Mouse (Mus musculus): ENCODE results near the gene Sel1l.

Sel1l gene

GRCm38 (mm10) chr12:91791822-91792221 is 57.1 kb downstream of the Sel1l start:
- in situ Hi-C loops (cut with MboI; ENCODE audit: low pct_unique_long_range_greater_than_20kb in 1 of 2, low sequenced_read_pairs in 2 of 2, unreplicated experiment in 1 of 2): loop anchor here (10.0 to 25.0 kb wide), 3 partner anchors 147 to 380 kb away; no protein-coding TSS in a partner anchor

DNA sequence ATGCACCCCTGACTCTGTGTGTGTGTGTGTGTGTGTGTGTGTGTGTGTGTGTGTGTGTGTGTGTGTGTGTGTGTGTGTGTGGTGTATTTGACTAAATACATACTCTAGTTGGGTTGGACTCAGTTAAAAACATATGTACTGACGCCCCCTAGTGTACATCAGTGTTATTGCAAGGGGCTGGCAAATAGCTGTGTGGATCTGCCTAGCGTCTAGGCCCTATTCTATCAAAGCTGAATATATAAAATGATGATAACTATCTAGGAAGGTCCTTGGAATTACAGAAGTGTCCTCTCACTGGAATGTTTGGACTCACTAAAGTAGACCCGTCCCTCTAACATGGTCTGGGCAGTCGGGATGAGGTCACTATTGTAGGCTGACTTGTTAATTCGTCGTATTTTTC is 59.2 kb downstream of the Sel1l start:
- in situ Hi-C loops (cut with MboI; ENCODE audit: low pct_unique_long_range_greater_than_20kb in 1 of 2, low sequenced_read_pairs in 2 of 2, unreplicated experiment in 1 of 2): loop anchor here (10.0 to 25.0 kb wide), 3 partner anchors 145 to 378 kb away; no protein-coding TSS in a partner anchor

DNA sequence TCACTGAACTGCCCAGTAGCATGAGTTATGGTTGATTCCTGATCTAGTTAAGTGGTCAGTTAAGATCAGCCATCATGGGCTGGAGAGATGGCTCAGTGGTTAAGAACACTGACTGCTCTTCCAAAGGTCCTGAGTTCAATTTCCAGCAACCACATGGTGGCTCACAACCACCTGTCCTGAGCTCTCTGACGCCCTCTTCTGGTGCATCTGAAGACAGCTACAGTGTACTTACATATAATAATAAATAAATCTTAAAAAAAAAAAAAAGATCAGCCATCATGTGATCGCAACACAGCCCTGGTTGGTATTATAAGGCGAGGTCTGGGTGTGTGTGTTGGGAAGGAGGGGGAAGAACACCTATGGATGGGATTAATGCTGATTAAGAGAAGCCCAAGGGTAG is 60.5 kb downstream of the Sel1l start:
- in situ Hi-C loops (cut with MboI; ENCODE audit: low pct_unique_long_range_greater_than_20kb in 1 of 2, low sequenced_read_pairs in 2 of 2, unreplicated experiment in 1 of 2): loop anchor here (10.0 to 25.0 kb wide), 2 partner anchors 144 to 376 kb away; no protein-coding TSS in a partner anchor

DNA sequence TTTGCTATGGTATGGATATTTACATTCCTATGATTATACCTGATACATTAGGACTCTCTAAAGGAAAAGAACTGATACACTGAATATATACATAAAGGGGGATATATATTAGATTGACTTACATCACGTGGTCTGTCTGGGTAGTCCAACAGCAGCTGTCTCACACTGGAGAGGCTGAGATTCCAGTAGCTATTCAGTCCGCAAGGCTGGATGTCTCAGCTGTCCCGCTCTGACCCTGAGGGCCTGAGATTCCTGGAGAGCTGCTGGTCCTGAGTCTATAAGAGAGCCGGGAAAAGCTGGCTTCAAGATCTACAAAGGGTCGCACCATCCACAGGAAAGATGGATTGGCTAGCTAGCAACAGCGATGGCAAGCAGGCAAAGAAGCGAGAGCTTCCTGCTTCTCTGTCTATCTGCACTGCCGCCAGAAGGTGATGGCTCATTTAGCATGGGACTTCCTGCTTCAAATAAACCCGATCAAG is 61.0 kb downstream of the Sel1l start, which contains the start of gene Ston2:
Gene Ston2, minus strand, starts transcription at position 429 of the 479 bp plus-strand sequence.
- in situ Hi-C loops (cut with MboI; ENCODE audit: low pct_unique_long_range_greater_than_20kb in 1 of 2, low sequenced_read_pairs in 2 of 2, unreplicated experiment in 1 of 2): loop anchor here (10.0 to 25.0 kb wide), 2 partner anchors 143 to 376 kb away; no protein-coding TSS in a partner anchor

DNA sequence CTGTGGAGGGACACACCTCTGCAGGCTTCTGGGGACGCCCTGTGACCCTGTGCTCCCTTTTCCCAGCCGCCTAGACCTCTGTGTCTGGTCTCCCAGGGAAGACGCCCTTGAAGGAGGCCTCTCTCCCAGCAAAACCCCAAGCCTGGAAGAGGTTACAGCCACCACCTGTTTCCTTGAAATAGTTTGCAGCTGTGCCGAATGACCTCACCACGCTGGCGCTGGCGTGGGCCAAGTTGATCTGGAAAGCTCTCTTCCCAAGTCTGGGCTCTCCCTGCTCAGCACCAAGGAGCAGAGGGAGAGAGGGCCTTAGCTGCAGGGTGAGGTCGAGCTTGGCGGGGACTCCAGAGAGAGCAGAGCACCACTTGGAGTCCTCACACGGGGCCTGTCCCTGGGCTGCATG is 62.6 kb downstream of the Sel1l start:
- in situ Hi-C loops (cut with MboI; ENCODE audit: low pct_unique_long_range_greater_than_20kb in 1 of 2, low sequenced_read_pairs in 2 of 2, unreplicated experiment in 1 of 2): loop anchor here (10.0 to 25.0 kb wide), 2 partner anchors 142 to 374 kb away; no protein-coding TSS in a partner anchor

GRCm38 (mm10) chr12:91781432-91781831 is 67.5 kb downstream of the Sel1l start:
- in situ Hi-C loops (cut with MboI; ENCODE audit: low pct_unique_long_range_greater_than_20kb in 1 of 2, low sequenced_read_pairs in 2 of 2, unreplicated experiment in 1 of 2): loop anchor here (10.0 to 25.0 kb wide), 2 partner anchors 137 to 369 kb away; no protein-coding TSS in a partner anchor

DNA sequence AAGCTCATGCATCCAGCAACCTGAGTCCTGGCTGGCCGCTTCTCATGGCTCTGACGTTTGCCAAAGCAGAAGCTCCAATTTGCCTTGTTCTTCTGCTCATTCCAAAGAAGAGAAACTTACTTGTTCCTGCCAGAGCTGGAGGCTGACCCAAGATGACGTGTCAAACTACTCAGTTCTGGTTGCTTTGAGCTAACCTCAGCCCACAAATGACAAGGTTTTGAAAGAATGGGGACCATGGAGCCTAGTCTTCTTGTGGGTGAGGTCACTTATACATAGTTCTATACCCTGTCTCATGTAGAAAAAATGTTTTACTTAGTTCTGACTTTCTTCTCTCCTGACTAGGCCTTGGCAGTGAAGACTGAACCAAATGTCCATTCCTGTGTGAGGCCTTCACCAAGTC is 68.4 kb downstream of the Sel1l start:
- in situ Hi-C loops (cut with MboI; ENCODE audit: low pct_unique_long_range_greater_than_20kb in 1 of 2, low sequenced_read_pairs in 2 of 2, unreplicated experiment in 1 of 2): loop anchor here (10.0 to 25.0 kb wide), 2 partner anchors 136 to 368 kb away; no protein-coding TSS in a partner anchor

DNA sequence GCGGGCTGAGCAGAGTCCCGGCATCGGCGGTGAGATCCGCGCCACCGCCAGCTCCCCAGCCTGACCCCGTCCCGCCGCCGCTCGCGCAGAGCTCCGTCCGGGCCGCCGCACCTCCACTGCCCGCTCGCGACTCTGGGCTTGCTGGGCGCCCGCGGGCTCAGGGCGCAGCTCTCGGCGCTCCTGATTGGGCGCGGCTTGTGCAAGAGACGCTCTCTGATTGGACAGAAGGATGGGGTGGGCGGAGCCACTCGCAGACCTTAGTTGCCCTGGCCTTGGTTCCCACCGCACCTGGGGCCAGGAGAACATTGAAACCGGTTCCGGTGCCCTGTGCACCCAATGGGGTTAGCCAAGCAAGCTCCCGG is 70.0 kb downstream of the Sel1l start:
- in situ Hi-C loops (cut with MboI; ENCODE audit: low pct_unique_long_range_greater_than_20kb in 1 of 2, low sequenced_read_pairs in 2 of 2, unreplicated experiment in 1 of 2): loop anchor here (25.0 kb wide), 1 partner anchor 367 kb away; no protein-coding TSS in a partner anchor

DNA sequence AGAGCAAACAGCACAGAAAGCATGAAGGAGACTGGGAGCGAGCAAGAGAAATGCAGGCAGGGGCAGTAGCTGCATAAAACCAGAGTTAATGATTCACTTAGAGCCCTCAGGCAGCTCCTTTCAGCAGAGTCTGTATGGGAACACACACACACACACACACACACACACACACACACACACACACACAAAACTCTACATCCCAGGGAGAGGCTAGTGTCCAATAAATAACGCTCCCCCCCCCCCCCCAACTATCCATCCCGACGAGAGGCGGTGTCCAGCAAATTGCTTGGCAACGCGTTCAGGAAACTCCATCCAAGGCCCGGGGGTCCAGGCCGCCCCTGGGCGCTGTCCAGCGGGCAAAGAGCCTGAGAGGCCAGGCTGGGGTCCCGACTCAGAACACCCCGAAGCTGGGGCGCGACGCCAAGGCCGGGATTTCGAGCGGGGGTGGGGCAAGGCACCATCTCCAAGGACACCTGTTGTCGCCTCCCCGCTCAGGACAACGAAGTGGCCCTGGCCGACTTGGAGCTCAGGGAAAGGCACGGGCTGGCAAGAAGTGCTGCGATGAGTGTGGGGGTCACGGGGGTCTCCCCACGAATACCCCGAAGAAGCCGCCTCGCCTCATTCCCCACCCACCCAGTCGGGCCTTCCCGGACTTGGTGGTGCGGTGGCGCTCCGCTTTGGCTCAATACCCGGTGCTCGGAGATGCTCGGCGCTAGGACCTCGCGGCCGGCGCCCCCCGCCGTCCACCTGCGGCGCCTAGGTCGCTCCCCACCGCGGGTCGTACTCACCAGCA is 70.5 kb downstream of the Sel1l start:
- in situ Hi-C loops (cut with MboI; ENCODE audit: low pct_unique_long_range_greater_than_20kb in 1 of 2, low sequenced_read_pairs in 2 of 2, unreplicated experiment in 1 of 2): loop anchor here (25.0 kb wide), 1 partner anchor 366 kb away; no protein-coding TSS in a partner anchor

DNA sequence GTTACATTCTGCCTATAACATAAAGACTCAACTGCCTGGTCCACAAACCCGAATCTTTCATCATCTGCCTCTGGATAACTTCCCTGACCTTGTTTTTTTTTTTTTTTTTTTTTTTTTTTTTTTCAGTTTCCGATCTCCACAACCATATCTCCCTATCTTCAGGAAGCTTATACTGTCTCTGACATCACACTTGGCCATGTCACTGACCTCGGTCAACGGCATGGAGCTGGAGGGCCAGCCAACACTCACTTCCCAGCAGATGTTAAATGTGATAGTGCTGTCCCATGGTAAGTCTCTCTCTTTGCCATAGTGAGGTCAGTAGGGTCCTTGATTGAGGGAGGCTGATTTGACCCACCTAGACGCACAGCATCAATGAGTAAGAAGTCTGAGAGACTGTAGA is 72.6 kb downstream of the Sel1l start:
- in situ Hi-C loops (cut with MboI; ENCODE audit: low pct_unique_long_range_greater_than_20kb in 1 of 2, low sequenced_read_pairs in 2 of 2, unreplicated experiment in 1 of 2): loop anchor here (25.0 kb wide), 1 partner anchor 364 kb away; no protein-coding TSS in a partner anchor

DNA sequence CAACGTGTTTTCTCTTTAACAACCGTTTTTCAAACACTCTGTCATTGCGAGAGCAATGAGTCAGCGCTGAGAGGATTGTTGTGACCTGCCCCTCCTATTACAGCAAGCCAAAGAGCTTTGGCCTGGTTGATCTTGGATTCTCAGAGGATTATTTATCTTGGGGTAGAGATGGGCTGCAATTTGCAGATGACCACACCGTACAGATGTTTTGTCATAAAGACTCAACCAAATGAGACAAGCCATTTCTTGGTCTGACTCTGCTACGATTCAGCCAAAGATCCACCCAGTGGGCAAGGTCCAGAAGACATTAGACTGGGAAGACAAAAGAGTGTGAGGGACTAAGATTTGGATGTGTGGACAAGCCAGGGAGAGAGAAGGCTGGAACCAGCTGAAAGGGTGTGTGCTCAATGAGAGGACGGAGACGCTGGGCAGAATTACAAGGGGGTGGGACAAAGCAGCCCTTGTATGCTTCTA is 74.1 kb downstream of the Sel1l start:
- in situ Hi-C loops (cut with MboI; ENCODE audit: low pct_unique_long_range_greater_than_20kb in 1 of 2, low sequenced_read_pairs in 2 of 2, unreplicated experiment in 1 of 2): loop anchor here (25.0 kb wide), 1 partner anchor 363 kb away; no protein-coding TSS in a partner anchor

DNA sequence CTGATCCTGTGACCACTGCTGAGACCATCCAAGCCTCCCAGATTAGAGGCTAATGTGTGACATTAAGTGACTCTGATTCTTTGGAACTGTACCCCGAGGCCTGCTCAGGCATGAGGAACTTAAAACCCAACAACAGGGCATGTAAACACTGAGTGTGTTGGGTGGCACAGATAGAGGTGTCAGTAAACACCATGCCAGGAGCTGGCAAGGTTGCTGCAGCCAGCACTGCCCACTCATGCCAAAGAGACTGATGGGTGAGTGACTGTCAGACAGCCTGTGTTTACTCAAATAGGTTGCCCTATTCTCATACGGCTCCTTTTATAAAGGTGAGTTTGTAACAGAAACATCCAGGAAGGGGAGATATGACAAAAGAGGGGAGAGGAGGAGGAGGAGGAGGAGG is 80.1 kb downstream of the Sel1l start:
- in situ Hi-C loops (cut with MboI; ENCODE audit: low pct_unique_long_range_greater_than_20kb in 1 of 2, low sequenced_read_pairs in 2 of 2, unreplicated experiment in 1 of 2): no loop called here

DNA sequence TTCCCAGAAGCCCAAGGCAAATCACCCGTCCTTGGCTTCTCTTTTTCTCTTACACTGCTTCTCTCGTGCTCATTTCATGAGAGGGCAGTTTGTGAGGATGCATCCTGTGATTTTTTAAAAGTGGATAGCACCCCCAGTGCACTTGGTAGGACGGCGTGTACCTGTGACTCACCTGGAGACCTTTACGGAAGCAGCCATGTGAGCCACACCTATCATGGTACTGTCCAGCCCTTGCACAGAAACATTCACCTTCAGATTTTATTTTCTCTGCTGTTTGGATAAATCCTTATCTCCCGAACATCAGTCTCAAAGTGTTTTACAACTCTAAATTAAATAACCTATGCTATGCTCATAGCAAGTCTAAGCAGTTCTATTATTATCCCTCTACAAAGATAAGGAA is 80.8 kb downstream of the Sel1l start:
- in situ Hi-C loops (cut with MboI; ENCODE audit: low pct_unique_long_range_greater_than_20kb in 1 of 2, low sequenced_read_pairs in 2 of 2, unreplicated experiment in 1 of 2): no loop called here

DNA sequence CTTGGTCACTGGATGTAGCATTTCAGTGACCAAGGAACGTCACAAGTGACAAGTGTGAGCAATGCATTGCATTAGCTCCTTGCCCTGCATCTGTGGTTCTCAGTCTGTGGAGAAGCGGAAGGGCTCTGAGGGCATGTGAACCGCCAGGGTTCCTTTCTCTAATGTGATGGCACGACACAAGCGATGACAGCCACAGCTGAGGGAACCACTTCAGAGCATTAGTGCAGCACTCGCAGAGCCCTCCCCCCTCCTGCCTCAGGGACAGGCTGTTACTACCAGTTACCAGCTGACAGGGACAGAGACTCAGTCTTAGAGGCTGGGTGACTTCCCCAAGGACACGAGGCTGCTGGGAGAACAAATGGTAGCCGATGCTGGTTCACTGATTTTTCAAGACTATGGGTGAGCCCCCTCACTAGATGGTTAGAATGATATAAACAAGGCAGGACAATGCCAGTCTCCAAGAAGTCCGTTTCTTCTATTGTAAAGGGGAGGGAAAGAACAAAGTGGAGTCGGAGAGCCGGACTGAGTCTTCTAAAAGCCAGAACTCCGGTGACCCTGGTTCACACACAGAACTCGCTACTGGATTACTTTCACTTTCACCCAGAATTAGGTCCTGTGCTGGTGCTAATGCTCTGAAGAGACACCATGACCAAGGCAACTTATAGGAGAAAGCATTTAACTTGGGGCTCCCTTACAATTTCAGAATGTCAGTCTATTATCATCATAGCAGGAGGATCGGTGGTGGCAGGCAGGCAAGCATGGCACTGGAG is 82.4 kb downstream of the Sel1l start:
- in situ Hi-C loops (cut with MboI; ENCODE audit: low pct_unique_long_range_greater_than_20kb in 1 of 2, low sequenced_read_pairs in 2 of 2, unreplicated experiment in 1 of 2): no loop called here

- in situ Hi-C loops (cut with MboI; ENCODE audit: low pct_unique_long_range_greater_than_20kb in 1 of 2, low sequenced_read_pairs in 2 of 2, unreplicated experiment in 1 of 2): no loop called here
Measured at GRCm38 (mm10) chr12:91765504-91765903, 83.5 kb downstream of the Sel1l start.

GRCm38 (mm10) chr12:91765054-91765453 is 83.9 kb downstream of the Sel1l start:
- in situ Hi-C loops (cut with MboI; ENCODE audit: low pct_unique_long_range_greater_than_20kb in 1 of 2, low sequenced_read_pairs in 2 of 2, unreplicated experiment in 1 of 2): no loop called here

GRCm38 (mm10) chr12:91764471-91764870 is 84.5 kb downstream of the Sel1l start:
- in situ Hi-C loops (cut with MboI; ENCODE audit: low pct_unique_long_range_greater_than_20kb in 1 of 2, low sequenced_read_pairs in 2 of 2, unreplicated experiment in 1 of 2): no loop called here

DNA sequence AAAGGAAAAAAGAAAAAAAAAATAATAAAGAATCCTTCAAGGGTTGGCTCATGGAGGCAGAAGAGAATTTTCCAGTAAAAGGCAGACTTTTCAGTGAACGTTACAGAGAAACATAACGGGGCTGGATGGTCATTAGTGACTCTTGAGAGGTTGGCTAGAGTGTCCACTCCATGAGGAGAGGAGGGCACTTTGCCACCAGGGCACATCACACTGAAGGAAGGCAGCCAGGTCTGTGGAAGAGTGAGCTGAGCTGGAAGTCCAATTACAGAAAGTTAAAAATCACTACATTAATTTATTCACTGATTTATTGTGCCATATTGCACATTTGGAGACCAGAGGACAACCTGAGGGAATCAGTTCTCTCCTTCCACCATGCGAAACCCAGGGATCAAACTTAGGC is 89.1 kb downstream of the Sel1l start:
- in situ Hi-C loops (cut with MboI; ENCODE audit: low pct_unique_long_range_greater_than_20kb in 1 of 2, low sequenced_read_pairs in 2 of 2, unreplicated experiment in 1 of 2): no loop called here
